Mouse (Mus musculus) heart, embryonic 16.5 days (tissue): Measurements from ENCODE around the gene Sirt1. TPM values are rescaled to one million over a fixed set of nuclear protein-coding genes. Genes with fewer than 3 reads are reported as not detected.
"Not testable (repeated sequence)": the region's sequence is repeated elsewhere in the genome, so short reads cannot be mapped to it uniquely, and the experiment has no call there.

Source experiments
- ATAC-seq: fragments of 200-750 bp; cut with Nextera tagmentation; replicated peaks from 2 replicates; pipeline ENCODE4 v1.8.0; 2017; ENCODE audit warnings: moderate number of reproducible peaks; ENCODE audit not compliant: insufficient read depth, low FRiP score; ENCODE audit errors: extremely low read depth
- H3K27ac ChIP-seq: fragments of 300-500 bp; sonication (generic); 2 replicates; pipeline ENCODE4 v1.5.1; 2014; ENCODE audit warnings: mild to moderate bottlenecking, low read length, control low read depth, moderate library complexity
- H3K27me3 ChIP-seq: fragments of 300-500 bp; sonication (generic); 2 replicates; pipeline ENCODE4 v1.6.1; 2014; ENCODE audit warnings: low read length, mixed read lengths; ENCODE audit not compliant: control insufficient read depth, insufficient read depth
- H3K36me3 ChIP-seq: fragments of 300-500 bp; sonication (generic); 2 replicates; pipeline ENCODE4 v1.6.1; 2014; ENCODE audit not compliant: control insufficient read depth, insufficient read depth
- H3K4me1 ChIP-seq: fragments of 300-500 bp; sonication (generic); 2 replicates; pipeline ENCODE4 v1.6.1; 2014; ENCODE audit warnings: low read length, mixed read lengths; ENCODE audit not compliant: control insufficient read depth, insufficient read depth
- H3K4me2 ChIP-seq: fragments of 300-500 bp; sonication (generic); 2 replicates; pipeline ENCODE4 v1.6.1; 2014; ENCODE audit warnings: low read depth, mild to moderate bottlenecking, control low read depth, low read length
- H3K4me3 ChIP-seq: fragments of 300-500 bp; sonication (generic); 2 replicates; pipeline ENCODE4 v1.5.1; 2014; ENCODE audit warnings: mild to moderate bottlenecking, control low read depth, low read length
- H3K9ac ChIP-seq: fragments of 300-500 bp; sonication (generic); 2 replicates; pipeline ENCODE4 v1.6.1; 2014; ENCODE audit warnings: low read length, control low read depth
- H3K9me3 ChIP-seq: fragments of 300-500 bp; sonication (generic); replicated peaks from 2 replicates; pipeline ENCODE4 v1.6.1; 2016; ENCODE audit warnings: low read length; ENCODE audit not compliant: control insufficient read depth
- WGBS: fragments of 180-500 bp; shearing (Covaris S2); extraction: QIAGEN DNeasy Blood & Tissue Kit; methylation state at CpG from one replicate; pipeline ENCODE4 v1.1.7; 2014; 5-methylcytosine and 5-hydroxymethylcytosine counted together
- polyA plus RNA-seq: library from polyadenylated mRNA; unstranded; fragments of >200 nt; fragmentation: Nextera tagmentation; extraction: Ambion mirVana; gene quantifications from 2 replicates; pipeline ENCODE4 v1.2.1, GENCODE M21; 2015

Gene Sirt1
- polyA plus RNA-seq, 1 experiment from 2014 or later: 2.7 TPM

GRCm38 (mm10) chr10:63422736-63422992 lies 41.2 kb upstream of the Sirt1 start:
- ATAC-seq: no peak
- no peaks in the 10 kb centered on the region for H3K27me3 ChIP-seq
- no peaks in the 10 kb centered on the region for H3K9me3 ChIP-seq
- H3K4me3 ChIP-seq: no peak overlapping the region
- H3K9ac ChIP-seq: no peak overlapping the region
- H3K4me2 ChIP-seq: no peak overlapping the region
- H3K27ac ChIP-seq: no peak overlapping the region
- H3K4me1 ChIP-seq: no peaks in the 10 kb centered on the region
- 82% methylated on average over 5 of the region's 5 CpGs for WGBS
- H3K36me3 ChIP-seq: no peaks in the 10 kb centered on the region

GRCm38 (mm10) chr10:63421739-63422735 lies 40.5 kb upstream of the Sirt1 start, which contains the start of gene Gm7075:
Gene Gm7075 (minus strand): TSS chr10:63421789.
- ATAC-seq: no peak
- H3K9me3 ChIP-seq: no peaks in the 10 kb centered on the region
- no peaks in the 10 kb centered on the region for H3K4me1 ChIP-seq
- H3K4me3 ChIP-seq: no peak within 1 kb of the TSS
- no peaks in the 10 kb centered on the region for H3K27me3 ChIP-seq
- H3K36me3 ChIP-seq: no peaks in the 10 kb centered on the region
- H3K4me2 ChIP-seq: no peak within 1 kb of the TSS
- H3K9ac ChIP-seq: no peak within 1 kb of the TSS
- no peak within 1 kb of the TSS for H3K27ac ChIP-seq
- WGBS: 85% methylated on average over 18 of the region's 18 CpGs

- H3K4me3 ChIP-seq: no peak overlapping the region
- no peak overlapping the region for H3K4me2 ChIP-seq
- H3K36me3 ChIP-seq: no peaks in the 10 kb centered on the region
- no peak overlapping the region for H3K27ac ChIP-seq
- no peaks in the 10 kb centered on the region for H3K27me3 ChIP-seq
- no peaks in the 10 kb centered on the region for H3K9me3 ChIP-seq
- H3K9ac ChIP-seq: no peak overlapping the region
- ATAC-seq: no peak
- no peaks in the 10 kb centered on the region for H3K4me1 ChIP-seq
- 33% methylated on average over 5 of the region's 5 CpGs for WGBS
Observed at GRCm38 (mm10) chr10:63417061-63417460, 35.6 kb upstream of the Sirt1 start.

GRCm38 (mm10) chr10:63415850-63416249 lies 34.3 kb upstream of the Sirt1 start:
- H3K27me3 ChIP-seq: no peaks in the 10 kb centered on the region
- H3K4me1 ChIP-seq: no peaks in the 10 kb centered on the region
- no peak overlapping the region for H3K9ac ChIP-seq
- no peaks in the 10 kb centered on the region for H3K9me3 ChIP-seq
- no peaks in the 10 kb centered on the region for H3K36me3 ChIP-seq
- WGBS: 47% methylated on average over 7 of the region's 7 CpGs
- ATAC-seq: no peak
- H3K4me3 ChIP-seq: peak overlapping the region; percentile 16
- peak overlapping the region; percentile 29; the same call in 1 of the 2 replicates for H3K4me2 ChIP-seq
- no peak overlapping the region for H3K27ac ChIP-seq

GRCm38 (mm10) chr10:63415287-63415686 lies 33.8 kb upstream of the Sirt1 start:
- H3K27me3 ChIP-seq: no peaks in the 10 kb centered on the region
- H3K4me2 ChIP-seq: no peak overlapping the region
- no peaks in the 10 kb centered on the region for H3K9me3 ChIP-seq
- no peak overlapping the region for H3K4me3 ChIP-seq
- no peaks in the 10 kb centered on the region for H3K4me1 ChIP-seq
- H3K27ac ChIP-seq: no peak overlapping the region
- H3K36me3 ChIP-seq: no peaks in the 10 kb centered on the region
- no peak overlapping the region for H3K9ac ChIP-seq
- no peak for ATAC-seq
- WGBS: 65% methylated on average over 7 of the region's 7 CpGs

- no peaks in the 10 kb centered on the region for H3K9me3 ChIP-seq
- H3K27me3 ChIP-seq: no peaks in the 10 kb centered on the region
- H3K4me1 ChIP-seq: no peaks in the 10 kb centered on the region
- no peak for ATAC-seq
- H3K9ac ChIP-seq: no peak overlapping the region
- no peak overlapping the region for H3K4me3 ChIP-seq
- no peaks in the 10 kb centered on the region for H3K36me3 ChIP-seq
- 84% methylated on average over 17 of the region's 17 CpGs for WGBS
- no peak overlapping the region for H3K4me2 ChIP-seq
- no peak overlapping the region for H3K27ac ChIP-seq
Observed at GRCm38 (mm10) chr10:63412756-63413155, 31.3 kb upstream of the Sirt1 start.

GRCm38 (mm10) chr10:63411674-63412073 lies 30.2 kb upstream of the Sirt1 start:
- H3K4me1 ChIP-seq, H3K4me3 ChIP-seq, H3K27ac ChIP-seq, H3K36me3 ChIP-seq, ATAC-seq, H3K9me3 ChIP-seq, H3K27me3 ChIP-seq, H3K4me2 ChIP-seq, H3K9ac ChIP-seq: not testable (repeated sequence)
- WGBS: 80% methylated on average over 6 of the region's 7 CpGs

GRCm38 (mm10) chr10:63410162-63410956 lies 28.9 kb upstream of the Sirt1 start:
- no peak overlapping the region for H3K4me2 ChIP-seq
- no peaks in the 10 kb centered on the region for H3K4me1 ChIP-seq
- ATAC-seq: no peak
- 71% methylated on average over 16 of the region's 16 CpGs for WGBS
- no peaks in the 10 kb centered on the region for H3K36me3 ChIP-seq
- H3K4me3 ChIP-seq: no peak overlapping the region
- no peaks in the 10 kb centered on the region for H3K27me3 ChIP-seq
- H3K27ac ChIP-seq: no peak overlapping the region
- no peak overlapping the region for H3K9ac ChIP-seq
- H3K9me3 ChIP-seq: no peaks in the 10 kb centered on the region

GRCm38 (mm10) chr10:63403636-63404035 lies 22.1 kb upstream of the Sirt1 start:
- Histone ChIP-seq H3K27me3 (no peaks in the 10 kb centered on the region), H3K4me3 (no peak overlapping the region), H3K4me2 (no peak overlapping the region), H3K36me3 (peaks cover 2% of the 10 kb centered on the region; the same call in 1 of the 2 replicates), H3K27ac (no peak overlapping the region), H3K9me3 (no peaks in the 10 kb centered on the region), H3K4me1 (no peaks in the 10 kb centered on the region), H3K9ac (no peak overlapping the region)
- no peak for ATAC-seq
- WGBS: 85% methylated on average over 2 of the region's 2 CpGs
